Mouse (Mus musculus): ENCODE measurements at regions not wholly inside any gene's neighbourhood (a gene's known extent, or its start where the extent isn't known, plus 50 kb on each side); places are given as distances from the start of the nearest gene placed in this dataset.

- no peak for DNase-seq
Observed at GRCm38 (mm10) chr3:38397615-38397956, 87.1 kb downstream of the Ankrd50 start.

GRCm38 (mm10) chr3:38396760-38397614 lies 87.7 kb downstream of the Ankrd50 start:
- peak; percentile 20 to 42 for DNase-seq

- DNase-seq = no peak
Observed at GRCm38 (mm10) chr3:38394308-38394707, 90.3 kb downstream of the Ankrd50 start.

DNA sequence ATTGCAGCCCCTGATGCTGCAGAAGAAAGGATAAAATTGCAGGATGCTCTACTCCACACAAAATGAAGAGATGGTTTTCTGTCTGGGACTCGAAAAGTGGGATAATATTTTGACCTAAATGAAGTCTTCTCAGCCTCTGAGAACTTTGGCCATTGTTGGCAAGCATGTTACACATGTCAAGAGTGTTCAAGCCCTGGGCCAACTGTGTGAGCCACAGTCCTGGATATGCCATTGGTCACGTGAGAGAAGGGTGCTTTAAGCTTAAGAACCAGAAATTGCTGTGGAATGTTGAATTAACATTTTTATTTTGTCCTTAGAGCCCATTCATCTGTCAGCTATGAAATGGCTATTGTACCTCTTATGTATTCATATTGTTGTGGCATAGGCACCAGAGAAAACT lies 95.0 kb downstream of the Ankrd50 start:
- DNase-seq = no peak

GRCm38 (mm10) chr3:38388961-38389360 lies 95.7 kb downstream of the Ankrd50 start:
- DNase-seq = no peak

GRCm38 (mm10) chr3:38382743-38383142 lies 101.9 kb downstream of the Ankrd50 start:
- DNase-seq = no peak

- DNase-seq = no peak
Observed at GRCm38 (mm10) chr3:38381623-38382022, 103.0 kb downstream of the Ankrd50 start.

- no peak for DNase-seq
Observed at GRCm38 (mm10) chr3:38373690-38374089, 111.0 kb downstream of the Ankrd50 start.

DNA sequence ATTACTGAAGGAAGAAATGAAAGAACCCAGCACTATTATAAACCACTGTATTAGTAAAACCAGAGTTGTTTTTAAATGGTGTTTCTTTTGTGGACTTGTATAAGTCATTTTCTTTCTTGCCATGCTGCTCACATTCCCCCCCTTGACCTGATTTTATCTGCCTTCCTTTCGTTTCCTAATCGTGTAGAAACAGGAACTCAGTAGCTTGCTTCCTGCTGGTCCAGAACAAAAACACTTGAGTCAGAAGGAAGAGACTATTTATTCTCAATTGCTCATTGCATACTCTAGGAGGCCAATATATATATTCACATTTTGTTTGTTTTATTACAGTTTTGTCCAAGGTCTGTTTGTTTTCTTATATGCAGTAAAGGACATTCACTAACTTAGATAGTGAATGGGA lies 112.9 kb downstream of the Ankrd50 start:
- no peak for DNase-seq

DNA sequence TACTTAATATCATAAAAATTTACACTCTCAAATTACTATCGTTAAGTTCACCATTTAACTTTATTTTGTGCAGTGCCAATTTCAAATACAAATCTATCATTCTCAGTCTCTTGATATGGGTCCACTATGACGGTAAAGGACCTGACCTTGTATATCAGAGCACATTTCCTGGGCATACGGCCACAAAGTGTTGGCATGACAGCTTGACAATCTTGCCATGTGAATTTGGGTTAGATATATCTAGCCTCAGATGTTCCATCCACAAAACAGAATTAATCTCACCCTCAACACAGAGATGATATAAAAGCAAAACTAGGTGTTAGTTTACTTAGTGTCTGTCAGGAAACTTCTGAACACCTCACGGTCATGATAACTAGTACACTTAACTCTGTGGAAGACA lies 120.8 kb downstream of the Ankrd50 start:
- DNase-seq = peak; percentile 75 to 79

- no peak for DNase-seq
Observed at GRCm38 (mm10) chr3:38361411-38361810, 123.2 kb downstream of the Ankrd50 start.

- no peak for DNase-seq
Observed at GRCm38 (mm10) chr3:38360974-38361373, 123.7 kb downstream of the Ankrd50 start.

- DNase-seq = no peak
Observed at GRCm38 (mm10) chr3:38360421-38360921, 124.2 kb downstream of the Ankrd50 start.

DNA sequence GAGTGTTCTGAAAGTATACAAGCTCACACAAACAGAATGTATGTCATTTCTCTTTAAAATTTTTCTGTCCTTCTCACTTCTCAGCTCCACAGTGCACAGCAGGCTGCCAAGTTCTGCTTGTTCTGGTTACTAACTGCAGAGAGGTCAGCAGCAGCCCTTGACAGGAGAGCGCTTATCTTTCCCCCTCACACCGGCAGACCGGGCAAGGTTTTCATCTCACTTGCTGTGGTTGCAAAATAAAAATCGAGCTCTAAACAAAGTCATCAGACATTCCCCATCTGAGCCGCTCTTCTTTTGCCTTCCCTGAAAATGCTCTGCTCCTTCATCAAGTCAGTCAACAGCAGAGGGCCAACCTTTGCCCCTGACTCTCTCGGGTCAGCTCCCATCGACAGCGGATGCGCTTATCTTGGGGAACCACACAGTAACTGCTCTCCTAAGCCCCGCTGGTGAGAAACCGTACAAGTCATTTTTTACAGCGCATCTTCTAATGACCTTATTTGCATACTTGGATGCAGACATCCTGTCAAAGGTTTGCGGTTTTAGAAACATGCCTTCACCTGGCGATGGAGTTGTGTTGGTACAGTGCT lies 126.6 kb downstream of the Ankrd50 start:
- no peak for DNase-seq

DNA sequence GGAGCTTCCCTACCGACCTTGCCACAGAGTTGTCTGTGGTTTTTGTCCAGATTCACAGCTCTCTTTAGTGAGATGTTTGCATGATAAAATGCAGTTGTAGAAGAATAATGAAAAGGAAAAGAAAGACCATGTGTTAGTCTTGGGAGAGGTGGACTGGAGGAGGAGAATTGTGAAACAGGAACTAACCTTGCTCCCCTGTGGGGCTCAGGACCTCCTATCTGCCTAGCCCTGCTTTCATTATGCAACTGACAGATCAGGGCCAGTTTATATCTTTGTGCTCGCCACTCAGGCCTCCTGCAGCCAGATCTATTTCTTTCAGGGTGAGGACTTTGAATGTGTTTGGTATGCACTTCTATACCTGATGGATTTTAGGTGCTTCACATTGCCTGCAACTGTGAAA lies 140.4 kb downstream of the Ankrd50 start:
- no peak for DNase-seq

GRCm38 (mm10) chr3:38341666-38342065 lies 143.0 kb downstream of the Ankrd50 start:
- DNase-seq = no peak

GRCm38 (mm10) chr3:38333321-38333910 lies 151.2 kb downstream of the Ankrd50 start:
- DNase-seq = peak in 1 of 2 experiments; percentile 44

- no peak for DNase-seq
Observed at GRCm38 (mm10) chr3:38331169-38331568, 153.5 kb downstream of the Ankrd50 start.

- no peak for DNase-seq
Observed at GRCm38 (mm10) chr3:38327286-38327685, 157.4 kb downstream of the Ankrd50 start.

- DNase-seq = peak; percentile 57 to 80
Observed at GRCm38 (mm10) chr3:38326211-38326610, 158.4 kb downstream of the Ankrd50 start.

- DNase-seq = no peak
Observed at GRCm38 (mm10) chr3:38324663-38325062, 160.0 kb downstream of the Ankrd50 start.

DNA sequence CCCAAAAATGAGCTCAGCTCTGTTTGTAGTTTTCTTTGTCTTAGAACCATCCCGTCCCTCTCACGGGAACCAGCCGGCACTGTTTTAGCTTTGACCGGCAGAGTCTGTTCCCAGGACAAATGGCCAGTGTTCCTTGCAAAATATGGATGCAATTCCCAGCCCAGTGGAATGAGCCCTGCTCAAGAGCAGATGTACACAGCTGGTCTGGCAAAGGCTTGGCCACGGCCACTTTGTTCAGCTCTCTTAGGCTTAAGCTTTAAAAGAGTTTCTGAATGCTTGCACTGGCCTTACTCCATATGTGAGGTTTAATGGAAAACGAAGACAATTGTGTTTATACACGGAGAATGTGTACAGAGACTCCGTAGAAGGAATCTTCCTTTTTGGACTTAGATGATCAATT lies 162.2 kb downstream of the Ankrd50 start:
- no peak for DNase-seq

DNA sequence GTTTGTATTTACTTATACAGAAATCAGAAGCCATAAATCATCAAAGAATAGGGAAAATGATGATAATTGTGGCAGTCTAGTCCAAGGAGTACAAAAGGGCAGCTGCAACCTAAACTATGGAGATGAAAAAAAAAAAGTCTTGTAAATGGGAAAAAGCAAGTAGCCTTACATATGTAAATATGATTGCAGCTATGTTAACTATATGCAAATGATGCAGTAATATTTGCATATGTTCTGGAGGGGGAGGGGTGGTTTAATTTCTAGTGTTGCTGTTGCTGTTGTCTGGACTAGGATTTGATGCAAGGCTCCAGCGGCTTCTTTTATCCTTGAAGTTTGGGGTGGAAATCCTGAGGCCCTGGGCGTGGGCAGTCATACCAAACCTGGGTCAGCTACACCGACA lies 163.0 kb downstream of the Ankrd50 start:
- DNase-seq = no peak

DNA sequence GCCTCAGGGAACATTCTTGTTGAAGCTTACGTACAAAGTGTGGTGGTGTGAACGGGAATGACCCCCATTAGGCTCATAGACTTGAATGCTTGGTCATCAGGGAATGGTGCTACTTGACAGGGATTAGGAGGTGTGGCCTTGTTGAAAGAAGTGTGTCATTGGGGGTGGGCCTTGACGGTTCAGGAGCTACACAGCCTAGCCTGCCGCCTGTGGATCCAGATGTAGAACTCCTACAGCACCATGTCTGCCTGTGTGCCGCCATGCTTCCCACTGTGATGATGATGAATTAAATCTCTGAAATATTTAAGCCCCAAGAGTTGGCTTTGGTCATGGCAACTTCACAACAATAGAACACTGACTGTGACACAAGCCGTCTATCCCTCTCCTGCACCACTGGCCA lies 163.6 kb downstream of the Ankrd50 start:
- DNase-seq = no peak

Measured in cerebellum, postnatal 14 days (tissue).